Mouse (Mus musculus): ENCODE measurements around the gene Adamts15. TPM values are rescaled to one million over a fixed set of nuclear protein-coding genes. Genes with fewer than 3 reads are reported as not detected.

Gene Adamts15
- polyA plus RNA-seq, 1 experiment from 2014 or later, result 0.60 TPM

- H3K36me3 ChIP-seq (replicated peaks), result no peaks in the 10 kb centered on the region
- 55% methylated on average over 2 of the region's 2 CpGs for WGBS (ENCODE audit: insufficient replicate concordance)
- no peak overlapping the region for H3K27ac ChIP-seq (replicated peaks)
- ATAC-seq (ENCODE audit: insufficient read depth), result no peak
- H3K9me3 ChIP-seq (replicated peaks), result no peaks in the 10 kb centered on the region
- no peaks in the 10 kb centered on the region for H3K4me1 ChIP-seq (replicated peaks)
- no peak overlapping the region for H3K4me2 ChIP-seq
- no peak overlapping the region for H3K9ac ChIP-seq
- H3K4me3 ChIP-seq (replicated peaks), result no peak overlapping the region
- H3K27me3 ChIP-seq, result no peaks in the 10 kb centered on the region
Measured at GRCm38 (mm10) chr9:30879947-30880273, 42.3 kb downstream of the Adamts15 start.

GRCm38 (mm10) chr9:30879248-30879946 lies 42.9 kb downstream of the Adamts15 start:
- 59% methylated on average over 7 of the region's 7 CpGs for WGBS (ENCODE audit: insufficient replicate concordance)

GRCm38 (mm10) chr9:30876552-30876951 lies 45.7 kb downstream of the Adamts15 start:
- Histone ChIP-seq H3K4me2 (no peak overlapping the region), H3K36me3 (replicated peaks) (no peaks in the 10 kb centered on the region), H3K27ac (replicated peaks) (no peak overlapping the region), H3K4me1 (replicated peaks) (no peaks in the 10 kb centered on the region), H3K27me3 (no peaks in the 10 kb centered on the region), H3K9me3 (replicated peaks) (no peaks in the 10 kb centered on the region), H3K9ac (no peak overlapping the region), H3K4me3 (replicated peaks) (no peak overlapping the region)
- no peak for ATAC-seq (ENCODE audit: insufficient read depth)
- 48% methylated on average over 3 of the region's 3 CpGs for WGBS (ENCODE audit: insufficient replicate concordance)

More at GRCm38 (mm10) chr9:30879248-30879946, 42.9 kb downstream of the Adamts15 start:
- Histone ChIP-seq H3K9me3 (replicated peaks) (no peaks in the 10 kb centered on the region), H3K4me1 (replicated peaks) (no peaks in the 10 kb centered on the region), H3K4me2 (no peak overlapping the region), H3K4me3 (replicated peaks) (no peak overlapping the region), H3K9ac (no peak overlapping the region), H3K27ac (replicated peaks) (no peak overlapping the region), H3K36me3 (replicated peaks) (no peaks in the 10 kb centered on the region), H3K27me3 (no peaks in the 10 kb centered on the region)
- no peak for ATAC-seq (ENCODE audit: insufficient read depth)

DNA sequence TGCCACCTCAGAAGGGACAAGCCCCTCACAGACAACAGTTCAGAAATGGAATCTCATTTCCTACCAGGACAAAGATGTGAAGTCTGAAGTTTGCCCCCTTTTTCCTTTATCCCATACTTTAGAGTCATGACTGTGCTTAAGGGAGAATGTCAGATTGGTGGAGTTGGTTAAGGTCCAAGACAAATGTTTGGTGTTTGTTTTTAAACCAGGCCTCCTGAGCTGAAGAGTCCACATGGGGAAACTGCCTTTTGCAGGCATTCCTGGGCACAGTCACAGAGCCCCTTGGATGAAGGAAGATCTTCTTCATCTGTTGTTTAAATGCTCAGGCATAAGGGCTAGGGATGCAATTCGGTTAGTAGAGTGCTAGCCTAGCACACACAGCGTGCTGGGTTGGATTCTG lies 66.4 kb downstream of the Adamts15 start:
- Histone ChIP-seq H3K9me3 (replicated peaks) (no peaks in the 10 kb centered on the region), H3K4me1 (replicated peaks) (no peaks in the 10 kb centered on the region), H3K27me3 (no peaks in the 10 kb centered on the region), H3K4me3 (replicated peaks) (no peak overlapping the region), H3K9ac (no peak overlapping the region), H3K4me2 (no peak overlapping the region), H3K36me3 (replicated peaks) (no peaks in the 10 kb centered on the region), H3K27ac (replicated peaks) (no peak overlapping the region)
- no peak for ATAC-seq (ENCODE audit: insufficient read depth)
- WGBS (ENCODE audit: insufficient replicate concordance), result 48% methylated on average over 2 of the region's 2 CpGs

DNA sequence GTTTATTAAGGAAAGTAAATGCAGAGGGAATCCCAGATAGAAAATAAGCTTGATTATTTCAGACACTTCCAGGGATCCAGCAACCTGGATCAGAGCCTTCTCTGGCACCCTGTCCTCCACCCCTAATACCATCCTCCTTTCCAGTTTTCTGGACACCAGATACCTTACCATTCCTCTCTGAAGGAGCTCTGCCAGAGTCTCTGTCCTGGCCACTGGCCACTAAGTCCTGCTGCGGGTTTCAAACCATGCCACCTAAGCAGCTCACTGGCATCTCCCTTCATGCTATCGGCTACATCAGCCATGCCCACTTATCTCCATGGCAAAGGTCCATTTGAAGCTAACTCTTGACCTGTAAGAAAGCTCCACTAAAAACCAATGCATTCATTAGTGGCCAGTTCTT lies 70.4 kb downstream of the Adamts15 start:
- Histone ChIP-seq H3K4me2 (no peak overlapping the region), H3K9ac (no peak overlapping the region), H3K27ac (replicated peaks) (no peak overlapping the region), H3K9me3 (replicated peaks) (no peaks in the 10 kb centered on the region), H3K4me3 (replicated peaks) (no peak overlapping the region), H3K27me3 (no peaks in the 10 kb centered on the region), H3K36me3 (replicated peaks) (no peaks in the 10 kb centered on the region), H3K4me1 (replicated peaks) (no peaks in the 10 kb centered on the region)
- WGBS (ENCODE audit: insufficient replicate concordance), result 61% methylated on average over 2 of the region's 2 CpGs
- ATAC-seq (ENCODE audit: insufficient read depth), result no peak

DNA sequence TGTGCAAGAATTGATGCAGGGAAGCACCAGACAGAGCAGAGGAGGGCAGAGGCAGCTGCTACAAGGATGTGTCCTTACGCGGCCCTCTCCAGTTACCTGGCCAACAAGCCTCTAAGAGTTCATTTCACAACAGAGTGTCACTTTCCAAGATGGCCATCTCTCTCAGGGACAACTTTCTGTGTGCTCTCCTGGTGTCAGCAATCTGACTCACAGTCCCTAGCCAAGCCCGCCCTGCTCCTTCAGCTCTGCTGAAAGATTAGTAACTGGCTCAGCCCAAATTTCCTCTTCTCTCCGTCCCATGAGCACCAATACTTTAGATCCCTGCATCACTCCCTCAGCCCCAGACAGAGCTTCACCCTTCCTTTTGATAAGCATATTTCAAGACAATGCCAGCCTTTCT lies 72.3 kb downstream of the Adamts15 start:
- Histone ChIP-seq H3K4me3 (replicated peaks) (no peak overlapping the region), H3K27me3 (no peaks in the 10 kb centered on the region), H3K4me2 (no peak overlapping the region), H3K9ac (no peak overlapping the region), H3K27ac (replicated peaks) (no peak overlapping the region), H3K4me1 (replicated peaks) (no peaks in the 10 kb centered on the region), H3K9me3 (replicated peaks) (no peaks in the 10 kb centered on the region), H3K36me3 (replicated peaks) (no peaks in the 10 kb centered on the region)
- WGBS (ENCODE audit: insufficient replicate concordance), result 62% methylated on average over 4 of the region's 4 CpGs
- ATAC-seq (ENCODE audit: insufficient read depth), result no peak

- Histone ChIP-seq H3K27me3 (no peaks in the 10 kb centered on the region), H3K9ac (no peak overlapping the region), H3K9me3 (replicated peaks) (no peaks in the 10 kb centered on the region), H3K4me3 (replicated peaks) (no peak overlapping the region), H3K27ac (replicated peaks) (no peak overlapping the region), H3K4me2 (no peak overlapping the region), H3K4me1 (replicated peaks) (no peaks in the 10 kb centered on the region), H3K36me3 (replicated peaks) (no peaks in the 10 kb centered on the region)
- 74% methylated on average over 8 of the region's 8 CpGs for WGBS (ENCODE audit: insufficient replicate concordance)
- ATAC-seq (ENCODE audit: insufficient read depth), result no peak
Measured at GRCm38 (mm10) chr9:30849444-30849843, 72.8 kb downstream of the Adamts15 start.

Other genes starting within 250 kb of the Adamts15 start
- 0.13 and 0.15 TPM in 2 replicates for gene Adamts8, start 20.1 kb upstream of the Adamts15 start, polyA plus RNA-seq (2015; fragmentation: Nextera tagmentation; extraction: Ambion mirVana)
- 7.2 and 7.7 TPM in 2 replicates for gene Zbtb44, start 108.2 kb upstream of the Adamts15 start, polyA plus RNA-seq (2015; fragmentation: Nextera tagmentation; extraction: Ambion mirVana)
- gene St14, start 209.4 kb upstream of the Adamts15 start, polyA plus RNA-seq (2015; fragmentation: Nextera tagmentation; extraction: Ambion mirVana), result 0.46 and 0.55 TPM in 2 replicates